Mouse (Mus musculus): ENCODE measurements around the gene Tecpr1. TPM values are rescaled to one million over a fixed set of nuclear protein-coding genes. Genes with fewer than 3 reads are reported as not detected.

Tecpr1 gene
- polyA plus RNA-seq, 1 experiment from 2014 or later, result 47.4 TPM

- H3K27me3 ChIP-seq, result no peaks in the 10 kb centered on the region
- no peak overlapping the region for H3K4me2 ChIP-seq
- H3K27ac ChIP-seq (replicated peaks), result no peak overlapping the region
- no peak overlapping the region for H3K4me3 ChIP-seq
- 0 out of 2 replicates have a peak, but pooled peaks cover 7% of the 10 kb centered on the region for H3K36me3 ChIP-seq
- H3K9ac ChIP-seq, result no peak overlapping the region
- whole genome bisulfite sequencing, result 78% methylated on average over 7 of the region's 7 CpGs
- ATAC-seq (ENCODE audit: low FRiP score, low read depth), result no peak
- no peaks in the 10 kb centered on the region for H3K4me1 ChIP-seq (replicated peaks)
- H3K9me3 ChIP-seq, result no peaks in the 10 kb centered on the region
These were observed 39.6 kb downstream of the Tecpr1 start for GRCm38 (mm10) chr5:144183647-144184335.

- H3K4me2 ChIP-seq, result no peak overlapping the region
- no peak for ATAC-seq (ENCODE audit: low FRiP score, low read depth)
- WGBS, result 80% methylated on average over 8 of the region's 8 CpGs
- H3K36me3 ChIP-seq, result peaks cover 11% of the 10 kb centered on the region; the same call in 1 of the 2 replicates
- H3K4me1 ChIP-seq (replicated peaks), result no peaks in the 10 kb centered on the region
- H3K27ac ChIP-seq (replicated peaks), result no peak overlapping the region
- H3K9me3 ChIP-seq, result no peaks in the 10 kb centered on the region
- no peaks in the 10 kb centered on the region for H3K27me3 ChIP-seq
- H3K9ac ChIP-seq, result no peak overlapping the region
- H3K4me3 ChIP-seq, result no peak overlapping the region
These were observed 40.2 kb downstream of the Tecpr1 start for GRCm38 (mm10) chr5:144183248-144183559.

GRCm38 (mm10) chr5:144182542-144183247 lies 40.7 kb downstream of the Tecpr1 start:
- Histone ChIP-seq H3K4me2 (no peak overlapping the region), H3K27me3 (no peaks in the 10 kb centered on the region), H3K4me1 (replicated peaks) (no peaks in the 10 kb centered on the region), H3K36me3 (peaks cover 11% of the 10 kb centered on the region; the same call in 1 of the 2 replicates), H3K27ac (replicated peaks) (no peak overlapping the region), H3K4me3 (no peak overlapping the region), H3K9me3 (no peaks in the 10 kb centered on the region), H3K9ac (no peak overlapping the region)
- WGBS, result 83% methylated on average over 20 of the region's 20 CpGs
- no peak for ATAC-seq (ENCODE audit: low FRiP score, low read depth)

GRCm38 (mm10) chr5:144181249-144181648 lies 42.2 kb downstream of the Tecpr1 start:
- Histone ChIP-seq H3K4me3 (no peak overlapping the region), H3K4me1 (replicated peaks) (no peaks in the 10 kb centered on the region), H3K9me3 (no peaks in the 10 kb centered on the region), H3K4me2 (no peak overlapping the region), H3K9ac (no peak overlapping the region), H3K36me3 (peaks cover 17% of the 10 kb centered on the region), H3K27ac (replicated peaks) (no peak overlapping the region), H3K27me3 (no peaks in the 10 kb centered on the region)
- 93% methylated on average over 7 of the region's 7 CpGs for WGBS
- ATAC-seq (ENCODE audit: low FRiP score, low read depth), result no peak

- Histone ChIP-seq H3K9ac (no peak overlapping the region), H3K9me3 (no peaks in the 10 kb centered on the region), H3K27ac (replicated peaks) (no peak overlapping the region), H3K4me3 (no peak overlapping the region), H3K36me3 (peaks cover 38% of the 10 kb centered on the region), H3K27me3 (no peaks in the 10 kb centered on the region), H3K4me2 (no peak overlapping the region), H3K4me1 (replicated peaks) (no peaks in the 10 kb centered on the region)
- 74% methylated on average over 6 of the region's 6 CpGs for WGBS
- no peak for ATAC-seq (ENCODE audit: low FRiP score, low read depth)
These were observed 45.2 kb downstream of the Tecpr1 start for GRCm38 (mm10) chr5:144178216-144178615.

GRCm38 (mm10) chr5:144173648-144174047 lies 49.8 kb downstream of the Tecpr1 start:
- Histone ChIP-seq H3K9me3 (no peaks in the 10 kb centered on the region), H3K9ac (no peak overlapping the region), H3K36me3 (peaks cover 58% of the 10 kb centered on the region), H3K4me2 (no peak overlapping the region), H3K27ac (replicated peaks) (no peak overlapping the region), H3K27me3 (no peaks in the 10 kb centered on the region), H3K4me1 (replicated peaks) (no peaks in the 10 kb centered on the region), H3K4me3 (no peak overlapping the region)
- no peak for ATAC-seq (ENCODE audit: low FRiP score, low read depth)
- 93% methylated on average over 18 of the region's 18 CpGs for WGBS

GRCm38 (mm10) chr5:144169275-144169975 lies 54.0 kb downstream of the Tecpr1 start:
- no peak for ATAC-seq (ENCODE audit: low FRiP score, low read depth)
- Histone ChIP-seq H3K36me3 (peaks cover 52% of the 10 kb centered on the region), H3K4me2 (no peak overlapping the region), H3K9me3 (no peaks in the 10 kb centered on the region), H3K9ac (no peak overlapping the region), H3K27ac (replicated peaks) (0 out of 2 replicates have a peak overlapping the region, but pooled peaks have one; percentile 4), H3K27me3 (no peaks in the 10 kb centered on the region), H3K4me3 (no peak overlapping the region), H3K4me1 (replicated peaks) (no peaks in the 10 kb centered on the region)
- WGBS, result 81% methylated on average over 8 of the region's 8 CpGs

GRCm38 (mm10) chr5:144165756-144166155 lies 57.7 kb downstream of the Tecpr1 start:
- ATAC-seq (ENCODE audit: low FRiP score, low read depth), result no peak
- Histone ChIP-seq H3K27me3 (no peaks in the 10 kb centered on the region), H3K36me3 (peaks cover 37% of the 10 kb centered on the region), H3K4me3 (no peak overlapping the region), H3K4me2 (no peak overlapping the region), H3K27ac (replicated peaks) (no peak overlapping the region), H3K9me3 (no peaks in the 10 kb centered on the region), H3K9ac (no peak overlapping the region), H3K4me1 (replicated peaks) (no peaks in the 10 kb centered on the region)
- 94% methylated on average over 3 of the region's 3 CpGs for WGBS

- H3K36me3 ChIP-seq, result peaks cover 46% of the 10 kb centered on the region
- H3K4me3 ChIP-seq, result no peak overlapping the region
- 82% methylated on average over 10 of the region's 10 CpGs for WGBS
- H3K4me1 ChIP-seq (replicated peaks), result peaks cover 9% of the 10 kb centered on the region
- H3K9ac ChIP-seq, result no peak overlapping the region
- H3K4me2 ChIP-seq, result no peak overlapping the region
- ATAC-seq (ENCODE audit: low FRiP score, low read depth), result no peak
- H3K27me3 ChIP-seq, result no peaks in the 10 kb centered on the region
- no peak overlapping the region for H3K27ac ChIP-seq (replicated peaks)
- no peaks in the 10 kb centered on the region for H3K9me3 ChIP-seq
These were observed 60.5 kb downstream of the Tecpr1 start for GRCm38 (mm10) chr5:144162813-144163517.

GRCm38 (mm10) chr5:144162080-144162812 lies 61.2 kb downstream of the Tecpr1 start:
- no peaks in the 10 kb centered on the region for H3K9me3 ChIP-seq
- H3K36me3 ChIP-seq, result peaks cover 48% of the 10 kb centered on the region
- 89% methylated on average over 5 of the region's 5 CpGs for WGBS
- H3K4me2 ChIP-seq, result no peak overlapping the region
- no peak overlapping the region for H3K27ac ChIP-seq (replicated peaks)
- peaks cover 9% of the 10 kb centered on the region for H3K4me1 ChIP-seq (replicated peaks)
- H3K27me3 ChIP-seq, result no peaks in the 10 kb centered on the region
- no peak overlapping the region for H3K4me3 ChIP-seq
- ATAC-seq (ENCODE audit: low FRiP score, low read depth), result no peak
- no peak overlapping the region for H3K9ac ChIP-seq

GRCm38 (mm10) chr5:144159137-144159536 lies 64.3 kb downstream of the Tecpr1 start:
- Histone ChIP-seq H3K9me3 (no peaks in the 10 kb centered on the region), H3K9ac (no peak overlapping the region), H3K27ac (replicated peaks) (peak overlapping the region; percentile 61), H3K4me1 (replicated peaks) (peaks cover 9% of the 10 kb centered on the region), H3K4me2 (no peak overlapping the region), H3K36me3 (peaks cover 33% of the 10 kb centered on the region), H3K4me3 (no peak overlapping the region), H3K27me3 (no peaks in the 10 kb centered on the region)
- WGBS, result 85% methylated on average over 8 of the region's 8 CpGs
- ATAC-seq (ENCODE audit: low FRiP score, low read depth), result no peak

Measured in hindbrain, embryonic 15.5 days (tissue).